Mouse (Mus musculus) MEL (cell line): ENCODE measurements around the gene Fgf6. TPM values are rescaled to one million over a fixed set of nuclear protein-coding genes. Genes with fewer than 3 reads are reported as not detected.

Experiments
- DNase-seq: peaks from one replicate; pipeline ENCODE4 v3.0.0; 2011; ENCODE audit warnings: low read depth, low spot score
- H3K27ac ChIP-seq: 2 replicates; pipeline ENCODE4 v1.5.1; 2012; ENCODE audit warnings: low read depth, mild to moderate bottlenecking, control low read depth, low read length, moderate library complexity; ENCODE audit not compliant: control insufficient read depth
- H3K27me3 ChIP-seq, 2 experiments: fragments of 150-350 bp in 1 of 2; sonication (generic) in 1 of 2; 2 replicates each; pipeline ENCODE4 v1.6.1; 2012; ENCODE audit warnings: low read length in 2 of 2, mild to moderate bottlenecking in 2 of 2, improper control_type of control experiment in 1 of 2, moderate library complexity in 1 of 2; ENCODE audit not compliant: insufficient read depth in 2 of 2, control insufficient read depth in 1 of 2
- H3K36me3 ChIP-seq, 2 experiments: 2 replicates each; pipeline ENCODE4 v1.6.1; 2012 to 2014; ENCODE audit warnings: low read length in 2 of 2, improper control_type of control experiment in 1 of 2, inconsistent platforms in 1 of 2, mild to moderate bottlenecking in 1 of 2; ENCODE audit not compliant: insufficient read depth in 2 of 2, control insufficient read depth in 1 of 2
- H3K4me1 ChIP-seq, 2 experiments: fragments of 150-350 bp in 1 of 2; sonication (generic) in 1 of 2; 2 replicates each; pipeline ENCODE4 v1.6.1; 2012; ENCODE audit warnings: low read length in 2 of 2, improper control_type of control experiment in 1 of 2, mild to moderate bottlenecking in 1 of 2; ENCODE audit not compliant: insufficient read depth in 2 of 2, control insufficient read depth in 1 of 2
- H3K4me3 ChIP-seq, 2 experiments: fragments of 150-350 bp in 1 of 2; sonication (generic) in 1 of 2; 2 replicates each; pipeline ENCODE4 v1.5.1; 2012; ENCODE audit warnings: low read depth in 2 of 2, low read length in 2 of 2, mild to moderate bottlenecking in 2 of 2, moderate library complexity in 2 of 2, control low read depth in 1 of 2, improper control_type of control experiment in 1 of 2; ENCODE audit not compliant: control insufficient read depth in 1 of 2, insufficient read depth in 1 of 2
- H3K79me2 ChIP-seq: 2 replicates; pipeline ENCODE4 v1.6.1; 2012; ENCODE audit warnings: mild to moderate bottlenecking, low read length, moderate library complexity; ENCODE audit not compliant: control insufficient read depth, poor library complexity, insufficient read depth
- H3K9ac ChIP-seq: 2 replicates; pipeline ENCODE4 v1.6.1; 2012; ENCODE audit warnings: low read depth, mild to moderate bottlenecking, control low read depth, low read length, moderate library complexity; ENCODE audit not compliant: control insufficient read depth, poor library complexity, severe bottlenecking
- H3K9me3 ChIP-seq: fragments of 150-350 bp; sonication (generic); replicated peaks from 2 replicates; pipeline ENCODE4 v1.6.1; 2012; ENCODE audit warnings: mild to moderate bottlenecking, low read length, improper control_type of control experiment, moderate library complexity; ENCODE audit not compliant: insufficient read depth
- CHD2 ChIP-seq: IDR thresholded peaks from 2 replicates; pipeline ENCODE4 v1.6.1; 2011; ENCODE audit warnings: low read length, improper control_type of control experiment
- CTCF ChIP-seq, 3 experiments: IDR thresholded peaks in 2 of 3; conservative IDR thresholded peaks in 1 of 3; 2 replicates each; pipeline ENCODE4 v1.5.1; 2011 to 2012; ENCODE audit warnings: low read length in 3 of 3, low read depth in 2 of 3, mild to moderate bottlenecking in 2 of 3, improper control_type of control experiment in 1 of 3, inconsistent platforms in 1 of 3, mixed read lengths in 1 of 3, moderate library complexity in 1 of 3; ENCODE audit not compliant: control insufficient read depth in 1 of 3, insufficient read depth in 1 of 3, poor library complexity in 1 of 3, severe bottlenecking in 1 of 3
- GABPA ChIP-seq: IDR thresholded peaks from 2 replicates; pipeline ENCODE4 v1.6.1; 2012; ENCODE audit warnings: low read depth, mild to moderate bottlenecking, inconsistent platforms, low read length, improper control_type of control experiment, moderate library complexity
- GATA1 ChIP-seq: IDR thresholded peaks from 2 replicates; pipeline ENCODE4 v1.6.1; 2011; ENCODE audit warnings: low read depth, low read length, improper control_type of control experiment
- NELFE ChIP-seq: IDR thresholded peaks from 2 replicates; pipeline ENCODE4 v1.6.1; 2011; ENCODE audit warnings: low read depth, low read length, improper control_type of control experiment
- RAD21 ChIP-seq: IDR thresholded peaks from 2 replicates; pipeline ENCODE4 v1.6.1; 2011; ENCODE audit warnings: mild to moderate bottlenecking, low read depth, low read length, improper control_type of control experiment
- SIN3A ChIP-seq: IDR thresholded peaks from 2 replicates; pipeline ENCODE4 v1.6.1; 2012; ENCODE audit warnings: low read length, improper control_type of control experiment, inconsistent platforms
- ZKSCAN1 ChIP-seq: IDR thresholded peaks from 2 replicates; pipeline ENCODE4 v1.6.1; 2012; ENCODE audit warnings: low read depth, mild to moderate bottlenecking, inconsistent platforms, low read length, improper control_type of control experiment, moderate library complexity
- ZMIZ1 ChIP-seq: IDR thresholded peaks from 2 replicates; pipeline ENCODE4 v1.6.1; 2012; ENCODE audit warnings: low read depth, mild to moderate bottlenecking, inconsistent platforms, low read length, improper control_type of control experiment, moderate library complexity
- polyA plus RNA-seq, 2 experiments: library from polyadenylated mRNA; stranded (reverse) in 1 of 2; unstranded in 1 of 2; fragments of >175 nt in 1 of 2; fragments of >200 nt in 1 of 2; gene quantifications; 2 replicates each; pipeline versions ENCODE4 v1.2.1 to v1.2.4; 2012; ENCODE audit warnings: low replicate concordance in 2 of 2, low read depth in 1 of 2; ENCODE audit not compliant: insufficient read length in 2 of 2, insufficient read depth in 1 of 2, missing spikeins in 1 of 2
- total RNA-seq: library from RNA; depleted of rRNA; stranded (reverse); fragments of 300-350 nt; gene quantifications from 2 replicates; pipeline ENCODE4 v1.2.3, GENCODE M21; 2012; rRNA removed

Fgf6 gene
- total and polyA plus RNA-seq, 3 experiments = not detected

GRCm38 (mm10) chr6:127072817-127073216 is 57.4 kb downstream of the Fgf6 start, which contains the start of gene Fgf23:
Gene Fgf23 (plus strand): TSS chr6:127072902.
- Histone ChIP-seq H3K4me3 (no peak within 1 kb of the TSS), H3K27me3 (peaks cover 0 to 3% of the 10 kb centered on the region in 2 experiments; a peak in 2 of 4 replicates), H3K36me3 (no peaks in the 10 kb centered on the region), H3K9ac (no peak within 1 kb of the TSS), H3K9me3 (no peaks in the 10 kb centered on the region), H3K27ac (no peak within 1 kb of the TSS), H3K4me1 (no peaks in the 10 kb centered on the region), H3K79me2 (no peaks in the 10 kb centered on the region)
- no peak for TF ChIP-seq CHD2
- TF ChIP-seq ZMIZ1 = no peak
- no peak for TF ChIP-seq NELFE
- no peak for TF ChIP-seq GABPA
- TF ChIP-seq ZKSCAN1 = no peak
- no peak for TF ChIP-seq GATA1
- no peak for TF ChIP-seq SIN3A
- no peak for TF ChIP-seq CTCF (IDR thresholded peaks at IDR 0.05 in 2 of 3, conservative IDR thresholded peaks at IDR 0.05 in 1 of 3; ENCODE audit: control insufficient read depth in 1 of 3, insufficient read depth in 1 of 3, low read depth in 2 of 3, low read length in 3 of 3, poor library complexity in 1 of 3, severe bottlenecking in 1 of 3)
- TF ChIP-seq RAD21 = no peak
- DNase-seq = no peak

Other genes starting within 250 kb of the Fgf6 start
- 156 and 162 TPM in 2 replicates for gene Ndufa9, start 166.4 kb upstream of the Fgf6 start, total RNA-seq
- 100 to 1,000 TPM in 1 of 2 experiments, not detected in 1; 176 TPM for gene Ndufa9, start 166.4 kb upstream of the Fgf6 start, polyA plus RNA-seq
- gene Akap3, start 162.5 kb upstream of the Fgf6 start, total RNA-seq = not detected in 2 replicates
- gene Akap3, start 162.5 kb upstream of the Fgf6 start, polyA plus RNA-seq = not detected
- not detected in 2 replicates for gene Dyrk4, start 93.7 kb upstream of the Fgf6 start, total RNA-seq
- under 1 TPM in 1 of 2 experiments, not detected in 1; 0.08 TPM for gene Dyrk4, start 93.7 kb upstream of the Fgf6 start, polyA plus RNA-seq
- gene Rad51ap1, start 76.0 kb upstream of the Fgf6 start, total RNA-seq = 52.8 and 55.2 TPM in 2 replicates
- 100 to 1,000 TPM in 1 of 2 experiments, not detected in 1; 108 TPM for gene Rad51ap1, start 76.0 kb upstream of the Fgf6 start, polyA plus RNA-seq
- gene D6Wsu163e, start 75.6 kb upstream of the Fgf6 start, total RNA-seq = 31.4 and 36.6 TPM in 2 replicates
- gene D6Wsu163e, start 75.6 kb upstream of the Fgf6 start, polyA plus RNA-seq = 10 to 100 TPM in 1 of 2 experiments, not detected in 1; 28.4 TPM
- gene Fgf23, start 57.3 kb downstream of the Fgf6 start, total RNA-seq = not detected in 2 replicates
- gene Fgf23, start 57.3 kb downstream of the Fgf6 start, polyA plus RNA-seq = not detected
- gene Tigar, start 94.0 kb downstream of the Fgf6 start, total RNA-seq = 3.2 and 3.8 TPM in 2 replicates
- 1 to 10 TPM in 1 of 2 experiments, not detected in 1; 5.6 TPM for gene Tigar, start 94.0 kb downstream of the Fgf6 start, polyA plus RNA-seq
- 62.3 and 67.3 TPM in 2 replicates for gene Ccnd2, start 136.6 kb downstream of the Fgf6 start, total RNA-seq
- 100 to 1,000 TPM; 198 to 407 TPM for gene Ccnd2, start 136.6 kb downstream of the Fgf6 start, polyA plus RNA-seq